Mouse (Mus musculus) E14TG2a.4 (cell line): ENCODE data around the gene E2f4.

ENCODE experiments used
- H3K27me3 ChIP-seq: 2 replicates; pipeline ENCODE4 v1.6.1; 2014; ENCODE audit warnings: low read length, control low read depth; ENCODE audit not compliant: insufficient read depth
- H3K36me3 ChIP-seq: 2 replicates; pipeline ENCODE4 v1.6.1; 2014; ENCODE audit warnings: low read length, control low read depth; ENCODE audit not compliant: insufficient read depth
- H3K4me1 ChIP-seq: replicated peaks from 2 replicates; pipeline ENCODE4 v1.6.1; 2014; ENCODE audit warnings: low read depth, low read length, control low read depth
- H3K4me3 ChIP-seq: replicated peaks from 2 replicates; pipeline ENCODE4 v1.5.1; 2014; ENCODE audit warnings: mild to moderate bottlenecking, low read length
- H3K9me3 ChIP-seq: 2 replicates; pipeline ENCODE4 v1.6.1; 2014; ENCODE audit warnings: low read length, control low read depth
- CTCF ChIP-seq: conservative IDR thresholded peaks from 2 replicates; pipeline ENCODE4 v1.5.1; 2014; ENCODE audit warnings: low read length
- NANOG ChIP-seq: IDR thresholded peaks from 2 replicates; pipeline ENCODE4 v1.6.1; 2014; ENCODE audit warnings: borderline replicate concordance, low read length, mixed read lengths
- POU5F1 ChIP-seq: IDR thresholded peaks from 2 replicates; pipeline ENCODE4 v1.6.1; 2014; ENCODE audit warnings: low read length, borderline replicate concordance

Gene E2f4

DNA sequence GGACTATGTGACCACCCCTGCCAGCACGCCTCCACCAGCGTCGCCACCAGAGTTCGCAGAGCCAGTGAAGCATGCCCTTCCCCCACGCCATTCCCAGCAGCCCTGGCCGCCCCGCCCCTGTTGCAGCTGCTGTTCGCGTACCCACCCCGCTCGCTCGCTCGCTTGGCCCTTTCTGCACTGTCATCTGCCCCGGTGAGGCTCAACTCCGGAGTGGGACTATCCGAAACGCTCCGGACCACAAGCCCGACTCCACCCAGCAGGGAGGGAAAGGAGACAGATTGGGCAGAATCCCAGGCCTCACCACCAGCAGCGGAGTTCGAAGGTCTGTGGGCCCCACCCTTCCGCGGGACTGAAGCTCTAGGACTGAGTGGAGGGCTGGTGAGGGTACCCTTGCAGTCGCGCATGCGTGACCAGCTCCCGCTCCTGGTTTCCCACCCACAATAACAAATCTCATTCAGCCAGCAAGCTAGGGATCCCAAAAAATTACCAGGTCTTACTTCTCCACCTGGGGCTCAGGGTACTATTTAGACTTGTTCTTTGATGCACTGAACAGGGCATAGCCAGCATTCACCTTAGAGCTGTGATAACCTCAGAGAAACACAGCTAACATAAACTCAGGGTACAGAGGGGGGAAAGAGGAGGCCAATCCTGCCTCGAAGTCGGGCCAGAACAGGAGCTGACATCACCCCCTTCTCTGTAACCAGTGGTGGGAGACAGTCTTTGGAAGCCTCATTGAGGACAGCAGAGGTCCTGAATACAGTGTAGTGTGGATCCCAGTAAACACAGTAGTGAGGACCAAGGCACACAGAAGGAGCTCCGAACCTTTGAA lies 21.0 kb upstream of the E2f4 start:
- peaks cover 50% of the 10 kb centered on the region for H3K4me1 ChIP-seq
- TF ChIP-seq NANOG (no peak), POU5F1 (no peak), CTCF (no peak)
- H3K36me3 ChIP-seq: peaks cover 14% of the 10 kb centered on the region
- H3K9me3 ChIP-seq: no peaks in the 10 kb centered on the region
- peaks cover 95% of the 10 kb centered on the region for H3K27me3 ChIP-seq
- peak overlapping the region; percentile 67 for H3K4me3 ChIP-seq

DNA sequence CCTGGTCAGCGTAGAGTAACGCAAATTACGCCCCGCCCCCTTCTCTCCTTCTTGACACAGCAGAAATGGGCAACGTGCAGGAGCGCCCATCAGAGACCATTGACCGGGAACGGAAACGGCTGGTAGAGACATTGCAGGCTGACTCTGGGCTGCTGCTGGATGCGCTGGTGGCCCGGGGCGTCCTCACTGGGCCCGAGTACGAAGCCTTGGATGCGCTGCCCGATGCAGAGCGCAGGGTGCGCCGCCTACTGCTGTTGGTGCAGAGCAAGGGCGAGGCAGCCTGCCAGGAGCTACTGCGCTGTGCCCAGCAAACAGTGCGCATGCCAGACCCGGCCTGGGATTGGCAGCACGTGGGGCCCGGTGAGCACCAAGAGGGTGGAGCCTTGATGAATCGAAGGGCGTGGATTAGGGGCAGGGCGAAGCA lies 18.5 kb upstream of the E2f4 start:
- Histone ChIP-seq H3K36me3 (peaks cover 23% of the 10 kb centered on the region), H3K4me1 (peaks cover 68% of the 10 kb centered on the region), H3K9me3 (no peaks in the 10 kb centered on the region), H3K27me3 (peaks cover 88% of the 10 kb centered on the region), H3K4me3 (peak overlapping the region; percentile 70)
- no peak for TF ChIP-seq POU5F1
- TF ChIP-seq CTCF: no peak
- no peak for TF ChIP-seq NANOG

DNA sequence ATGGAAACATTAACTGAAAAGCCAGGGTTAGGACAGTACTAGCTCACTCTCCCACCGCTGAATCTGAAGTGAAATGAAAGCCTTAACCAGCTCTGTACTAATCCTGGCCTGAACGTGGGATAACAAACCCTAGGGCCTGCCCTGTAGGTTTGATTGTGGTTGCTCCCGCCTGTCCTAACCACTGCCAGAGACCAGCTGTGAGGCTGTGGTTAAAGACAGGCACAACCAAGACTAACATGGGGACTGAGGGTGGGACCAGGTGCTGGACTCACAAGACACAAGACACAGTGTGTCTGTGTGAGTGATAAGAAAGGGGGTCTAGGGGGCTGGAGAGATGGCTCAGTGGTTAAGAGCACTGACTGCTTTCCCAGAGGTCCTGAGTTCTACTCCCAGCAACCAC lies 16.9 kb upstream of the E2f4 start:
- Histone ChIP-seq H3K9me3 (no peaks in the 10 kb centered on the region), H3K4me1 (peaks cover 63% of the 10 kb centered on the region), H3K4me3 (no peak overlapping the region), H3K27me3 (peaks cover 84% of the 10 kb centered on the region), H3K36me3 (peaks cover 33% of the 10 kb centered on the region)
- TF ChIP-seq NANOG: no peak

DNA sequence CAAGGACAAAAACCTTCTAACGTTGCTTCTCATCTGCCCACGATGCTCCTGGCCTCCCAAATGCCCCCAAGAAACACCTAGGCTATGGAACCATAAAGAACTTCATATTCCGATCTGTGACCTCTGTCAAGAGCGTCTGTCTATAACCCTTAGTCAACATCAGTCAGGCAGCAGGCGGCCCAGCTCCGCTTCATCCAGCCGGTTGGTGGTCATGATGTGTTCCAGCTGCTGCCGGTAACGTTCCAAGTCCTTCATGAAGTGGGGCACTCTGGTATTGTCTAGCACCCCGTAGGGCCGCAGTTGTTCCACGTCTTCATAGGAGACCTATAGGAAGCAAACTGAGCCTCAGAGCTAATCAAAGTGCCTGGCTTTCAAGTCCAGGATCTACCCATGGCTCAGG lies 15.6 kb upstream of the E2f4 start:
- Histone ChIP-seq H3K36me3 (peaks cover 38% of the 10 kb centered on the region), H3K9me3 (no peaks in the 10 kb centered on the region), H3K4me3 (no peak overlapping the region), H3K4me1 (peaks cover 63% of the 10 kb centered on the region), H3K27me3 (peaks cover 80% of the 10 kb centered on the region)
- TF ChIP-seq NANOG (no peak), POU5F1 (no peak), CTCF (no peak)

DNA sequence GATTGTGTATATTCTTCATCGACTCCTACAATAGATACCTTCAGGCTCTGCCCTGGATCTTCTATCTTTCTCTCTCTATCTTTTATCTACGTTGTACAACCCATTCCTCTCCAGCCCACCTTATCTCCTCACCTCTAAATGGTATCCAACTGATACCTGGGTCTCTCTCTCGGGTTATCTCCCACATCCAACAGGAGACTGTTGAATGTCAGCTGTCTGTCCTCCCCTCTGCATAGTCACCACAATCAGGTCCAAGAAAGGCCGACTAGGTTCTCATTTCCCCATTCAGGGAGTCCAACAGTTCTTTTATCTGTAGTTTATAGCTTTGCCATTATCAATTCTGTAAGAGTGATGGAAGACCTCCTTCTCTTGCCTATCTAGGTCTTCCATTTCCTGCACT lies 15.2 kb upstream of the E2f4 start:
- TF ChIP-seq NANOG (no peak), CTCF (no peak), POU5F1 (no peak)
- no peaks in the 10 kb centered on the region for H3K9me3 ChIP-seq

DNA sequence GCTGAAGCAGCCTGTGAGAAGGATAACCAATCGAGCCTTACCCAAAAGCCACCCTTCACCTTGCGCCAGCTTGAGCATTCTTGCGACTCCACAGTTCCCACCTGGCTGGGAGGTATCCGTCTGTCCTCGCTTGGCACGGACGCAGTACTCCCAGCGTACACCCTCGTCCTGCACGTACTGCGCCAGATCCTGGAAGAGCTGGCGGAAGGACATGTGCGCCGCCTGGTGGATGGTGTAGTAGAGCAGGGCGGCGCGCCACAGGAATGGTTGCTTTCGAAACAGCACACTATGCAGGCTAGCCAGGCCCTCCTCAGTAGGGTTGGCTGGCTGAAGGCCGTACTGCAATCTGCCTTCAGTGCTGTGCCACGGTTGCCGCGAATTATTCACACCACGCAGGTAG lies 14.4 kb upstream of the E2f4 start:
- Histone ChIP-seq H3K9me3 (no peaks in the 10 kb centered on the region), H3K4me1 (peaks cover 62% of the 10 kb centered on the region), H3K36me3 (peaks cover 38% of the 10 kb centered on the region), H3K27me3 (peaks cover 68% of the 10 kb centered on the region), H3K4me3 (peak overlapping the region; percentile 67)
- no peak for TF ChIP-seq NANOG
- peak; percentile 91 for TF ChIP-seq CTCF

More for the DNA sequence above, 15.2 kb upstream of the E2f4 start:
- H3K27me3 ChIP-seq: peaks cover 77% of the 10 kb centered on the region
- peak overlapping the region; percentile 67 for H3K4me3 ChIP-seq
- H3K36me3 ChIP-seq: peaks cover 38% of the 10 kb centered on the region
- H3K4me1 ChIP-seq: peaks cover 61% of the 10 kb centered on the region

DNA sequence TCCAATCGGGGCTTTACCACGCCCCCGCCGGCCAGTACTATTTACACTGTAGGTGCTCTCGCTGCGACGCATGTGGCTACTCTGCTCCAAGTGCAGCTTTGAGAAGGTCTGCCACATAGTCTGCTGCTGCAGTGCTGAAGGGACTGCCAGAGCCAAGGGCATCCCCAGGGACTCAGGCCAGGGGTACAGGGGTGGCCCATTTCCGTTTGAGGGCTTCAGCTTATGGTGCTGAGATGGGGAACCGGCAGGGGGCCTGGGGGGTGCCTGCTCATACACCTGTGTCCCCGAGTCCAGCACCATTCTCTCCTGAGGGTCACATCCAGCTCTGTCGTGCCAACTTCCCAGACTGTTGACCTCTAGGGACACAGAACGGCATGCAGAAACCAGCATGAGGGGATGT lies 11.9 kb upstream of the E2f4 start:
- H3K4me3 ChIP-seq: 0 out of 2 replicates have a peak overlapping the region, but pooled peaks have one; percentile 20
- H3K27me3 ChIP-seq: peaks cover 53% of the 10 kb centered on the region
- TF ChIP-seq POU5F1: no peak
- no peak for TF ChIP-seq NANOG
- no peak for TF ChIP-seq CTCF
- H3K36me3 ChIP-seq: peaks cover 31% of the 10 kb centered on the region
- H3K9me3 ChIP-seq: no peaks in the 10 kb centered on the region
- peaks cover 67% of the 10 kb centered on the region for H3K4me1 ChIP-seq

DNA sequence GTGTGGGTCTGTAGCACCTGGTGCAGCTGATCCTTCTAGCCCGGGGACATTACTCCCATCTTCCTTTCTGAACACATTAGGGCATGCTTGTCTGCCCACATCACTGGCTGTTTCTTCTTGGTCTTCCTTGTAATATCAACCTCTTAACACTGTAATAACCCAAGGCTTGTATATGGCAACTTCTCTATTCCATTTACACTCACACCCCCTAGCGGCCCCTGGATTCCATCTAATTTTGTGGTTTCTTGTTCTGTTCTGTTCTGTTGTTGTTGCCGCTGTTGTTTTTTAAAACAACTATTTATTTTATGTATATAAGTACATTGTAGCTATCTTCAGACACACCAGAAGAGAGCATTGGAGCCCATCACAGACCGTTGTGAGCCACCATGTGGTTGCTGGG lies 10.6 kb upstream of the E2f4 start:
- TF ChIP-seq POU5F1 (no peak), CTCF (0 out of 2 replicates have a peak, but pooled peaks have one; percentile 15), NANOG (no peak)
- Histone ChIP-seq H3K9me3 (no peaks in the 10 kb centered on the region), H3K36me3 (peaks cover 20% of the 10 kb centered on the region), H3K4me1 (peaks cover 63% of the 10 kb centered on the region), H3K27me3 (peaks cover 46% of the 10 kb centered on the region), H3K4me3 (no peak overlapping the region)

DNA sequence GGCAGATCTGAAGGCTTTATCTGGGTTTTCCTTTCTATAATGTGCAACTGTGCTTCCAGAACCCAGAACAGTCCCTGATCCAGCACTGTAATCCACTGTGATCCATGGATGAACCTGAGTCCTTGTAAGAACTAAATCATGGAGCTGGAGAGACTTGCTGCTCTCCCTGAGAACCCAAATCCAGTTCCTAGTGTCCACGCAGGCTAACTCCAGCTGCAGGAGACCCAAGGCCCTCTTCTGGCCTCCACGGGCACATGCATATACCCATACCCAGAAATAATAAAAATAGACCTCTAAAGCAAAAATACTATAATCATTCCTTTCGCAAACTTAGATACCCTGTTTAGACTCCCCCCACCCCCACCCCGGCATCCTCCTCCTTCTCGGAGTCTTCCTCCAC lies 9.2 kb upstream of the E2f4 start:
- H3K27me3 ChIP-seq: peaks cover 45% of the 10 kb centered on the region
- no peaks in the 10 kb centered on the region for H3K9me3 ChIP-seq
- TF ChIP-seq CTCF (no peak), POU5F1 (no peak), NANOG (no peak)
- H3K4me3 ChIP-seq: peak overlapping the region; percentile 87; the same call in 1 of the 2 replicates
- peaks cover 64% of the 10 kb centered on the region for H3K4me1 ChIP-seq
- peaks cover 15% of the 10 kb centered on the region for H3K36me3 ChIP-seq
